ENCODE assay signal across 30 mouse cellular contexts in genomic region chr3:84807826-84808225, GRCm38 (mm10).
"Had no signal": no experiment of that assay in that cellular context is flagged by ENCODE, and none has a peak within 500 bp of the region (broad histone marks: within the 10 kb centered on the region; RNA-seq: fewer than 3 reads in every experiment).

No protein-coding gene starts in this region.

- H3K27ac ChIP-seq: heart, embryonic 10.5 days; heart, embryonic 13.5 days; heart, embryonic 15.5 days; hindbrain, embryonic 10.5 days; hindbrain, embryonic 12.5 days; hindbrain, embryonic 13.5 days; hindbrain, embryonic 14.5 days; hindbrain, embryonic 15.5 days; hindbrain, postnatal 0 days; intestine, embryonic 15.5 days; kidney, embryonic 15.5 days; kidney, postnatal 0 days; layer of hippocampus, adult 2 months; left cerebral cortex, adult 2 months had no signal

- DNase-seq: heart, postnatal 14 days; heart, postnatal 36 days; heart, postnatal 4 days; kidney, adult 11 months; kidney, adult 18-20 months; kidney, adult 2 months; kidney, adult 8-10 months; kidney, adult 9 months; kidney, postnatal 10 days; kidney, postnatal 14 days; kidney, postnatal 25 days; kidney, postnatal 36 days; kidney, postnatal 4 days; layer of hippocampus, adult 9-11 months; layer of hippocampus, postnatal 36 days had no signal

- H3K36me3 ChIP-seq: heart, embryonic 10.5 days; heart, embryonic 12.5 days; heart, embryonic 13.5 days; heart, embryonic 15.5 days; hindbrain, embryonic 10.5 days; hindbrain, embryonic 12.5 days; hindbrain, embryonic 13.5 days; hindbrain, embryonic 15.5 days; intestine, embryonic 15.5 days; kidney, embryonic 15.5 days had no signal

- H3K4me1 ChIP-seq: intestine, embryonic 15.5 days had no signal

- H3K27me3 ChIP-seq: heart, embryonic 12.5 days; heart, embryonic 13.5 days; heart, embryonic 15.5 days; hindbrain, embryonic 12.5 days; hindbrain, embryonic 13.5 days; hindbrain, embryonic 15.5 days; intestine, embryonic 15.5 days had no signal

- H3K4me3 ChIP-seq: heart, embryonic 10.5 days; heart, embryonic 12.5 days; heart, embryonic 13.5 days; heart, embryonic 15.5 days; hindbrain, embryonic 10.5 days; hindbrain, embryonic 12.5 days; hindbrain, embryonic 13.5 days; hindbrain, embryonic 15.5 days; intestine, embryonic 15.5 days; kidney, embryonic 15.5 days; layer of hippocampus, adult 2 months; left cerebral cortex, adult 2 months had no signal
